Mouse (Mus musculus) heart, adult 2 months (tissue): ENCODE data around the gene Srm.

Source experiments
- CTCF ChIP-seq: fragments of 200-600 bp; IDR thresholded peaks from 2 replicates; pipeline ENCODE4 v1.8.1; 2022; ENCODE audit warnings: antibody characterized with exemption, mild to moderate bottlenecking, moderate library complexity
- EP300 ChIP-seq: fragments of 200-500 bp; IDR thresholded peaks from 2 replicates; pipeline ENCODE4 v1.6.1; 2011; ENCODE audit warnings: low read depth, low read length, control low read depth; ENCODE audit not compliant: insufficient read depth

DNA sequence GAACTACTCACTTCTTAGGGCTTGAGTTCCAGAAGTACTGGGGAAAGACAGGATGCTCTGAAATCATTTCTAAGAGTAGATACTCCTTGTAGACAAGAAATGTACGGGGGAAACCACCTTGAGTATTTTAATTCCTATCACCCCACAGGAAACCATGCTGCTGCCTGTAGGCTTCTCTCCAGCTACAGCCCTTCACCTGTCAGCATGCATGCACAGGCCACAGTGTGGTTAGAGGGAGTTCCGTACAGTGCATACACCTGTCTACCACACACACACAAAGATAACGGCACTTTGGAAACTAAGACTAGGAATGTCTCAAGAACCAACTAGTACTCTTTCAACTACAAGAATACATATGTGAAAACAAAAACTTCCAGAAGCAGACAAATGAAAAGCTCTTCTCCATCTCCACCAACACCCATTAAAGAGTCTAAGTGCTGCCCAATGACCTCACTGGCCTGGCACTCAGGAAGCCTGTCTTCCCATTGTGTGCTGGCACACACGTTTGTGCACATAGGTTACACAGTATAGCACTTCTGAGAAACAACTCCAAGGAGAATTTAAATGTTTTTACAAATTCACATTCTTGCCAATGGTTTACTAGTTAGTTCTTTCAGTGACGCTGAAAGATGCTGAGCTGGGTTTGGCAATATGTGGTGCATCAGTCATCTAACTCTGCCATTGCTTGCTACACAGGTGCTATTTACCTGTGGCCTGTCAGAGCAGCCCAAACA, 19.5 kb downstream of the Srm start:
- no peak for TF ChIP-seq CTCF
- no peak for TF ChIP-seq EP300
